Mouse (Mus musculus): ENCODE results near the gene Pon1.

DNA sequence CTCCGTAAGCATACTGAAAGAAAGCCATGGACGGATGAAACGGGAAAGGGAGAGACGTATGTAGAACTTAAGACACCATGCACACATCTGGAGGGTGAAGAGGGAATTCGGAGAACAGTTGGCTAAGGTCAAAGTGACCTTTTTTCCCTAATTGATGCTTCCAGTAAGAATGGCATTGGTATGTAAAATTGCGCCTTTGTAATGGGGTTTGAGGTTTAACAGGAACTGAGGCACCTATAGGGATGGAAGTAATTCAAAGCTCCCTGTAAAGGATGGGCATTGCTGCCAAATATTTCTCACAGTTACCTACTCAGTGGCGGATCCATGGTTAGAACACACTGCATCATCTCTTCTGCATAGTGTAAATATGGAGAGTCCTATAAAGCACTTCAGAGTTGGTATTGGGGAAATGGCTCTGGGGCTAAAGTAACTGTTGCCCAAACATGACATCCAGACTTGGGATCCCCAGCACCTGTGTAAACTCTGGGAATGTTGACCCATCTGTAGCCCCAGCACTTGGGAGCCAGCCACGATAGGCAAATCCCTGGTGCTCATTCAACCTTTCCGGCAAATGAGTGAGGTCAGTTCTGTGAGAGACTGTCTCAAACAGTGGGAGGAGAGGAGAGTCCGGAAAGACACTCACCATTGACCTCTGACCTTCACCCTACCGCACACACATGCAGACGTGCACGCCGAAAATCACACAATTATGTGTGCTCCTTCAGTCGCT, 74.4 kb downstream of the Pon1 start:
- TF ChIP-seq CTCF (IDR thresholded peaks at IDR 0.05) (no peak), POLR2A (IDR thresholded peaks at IDR 0.05; ENCODE audit: insufficient read depth, low read depth, low read length) (no peak)

All from heart, adult 2 months (tissue).